Mouse (Mus musculus) CH12.LX (cell line): ENCODE results near the gene BC052040. TPM values are rescaled to one million over a fixed set of nuclear protein-coding genes. Genes with fewer than 3 reads are reported as not detected.

ENCODE experiments used
- DNase-seq: peaks from one replicate; pipeline ENCODE4 v3.0.0-alpha.2; 2013; ENCODE audit errors: extremely low read depth
- H3K27ac ChIP-seq: 2 replicates; pipeline ENCODE4 v1.5.1; 2012; ENCODE audit warnings: low read depth, mild to moderate bottlenecking, control low read depth, moderate library complexity; ENCODE audit not compliant: insufficient read depth
- H3K27me3 ChIP-seq: replicated peaks from 2 replicates; pipeline ENCODE3; 2012; ENCODE audit warnings: inconsistent platforms
- H3K36me3 ChIP-seq, 2 experiments: replicated peaks in 1 of 2; 2 replicates each; pipeline versions ENCODE3 to v1.6.1; 2012; ENCODE audit warnings: inconsistent platforms in 1 of 2, low read length in 1 of 2, mild to moderate bottlenecking in 1 of 2, mixed read lengths in 1 of 2, moderate library complexity in 1 of 2; ENCODE audit not compliant: control insufficient read depth in 1 of 2, insufficient read depth in 1 of 2
- H3K4me1 ChIP-seq, 2 experiments: 2 replicates each; pipeline ENCODE4 v1.6.1; 2012; ENCODE audit warnings: inconsistent platforms in 1 of 2, moderate library complexity in 1 of 2; ENCODE audit not compliant: insufficient read depth in 2 of 2, control insufficient read depth in 1 of 2
- H3K4me2 ChIP-seq: 2 replicates; pipeline ENCODE4 v1.6.1; 2012; ENCODE audit warnings: low read depth, mild to moderate bottlenecking, control low read depth; ENCODE audit not compliant: poor library complexity, insufficient read depth, severe bottlenecking
- H3K4me3 ChIP-seq, 3 experiments: fragments of 150-350 bp in 1 of 3; sonication (generic) in 1 of 3; replicated peaks in 1 of 3; 2 replicates each; pipeline versions ENCODE3 to v1.5.1; 2011 to 2012; ENCODE audit warnings: low read depth in 2 of 3, low read length in 2 of 3, mild to moderate bottlenecking in 2 of 3, moderate library complexity in 2 of 3, control low read depth in 1 of 3, improper control_type of control experiment in 1 of 3, inconsistent platforms in 1 of 3, mixed read lengths in 1 of 3; ENCODE audit not compliant: poor library complexity in 1 of 3
- H3K79me2 ChIP-seq: replicated peaks from 2 replicates; pipeline ENCODE4 v1.6.1; 2012; ENCODE audit warnings: mild to moderate bottlenecking, moderate library complexity; ENCODE audit not compliant: control insufficient read depth, poor library complexity, insufficient read depth, severe bottlenecking; ENCODE audit errors: extremely low read depth
- H3K9ac ChIP-seq: 2 replicates; pipeline ENCODE4 v1.6.1; 2012; ENCODE audit warnings: low read depth, mild to moderate bottlenecking, control low read depth, moderate library complexity; ENCODE audit not compliant: insufficient read depth
- H3K9me3 ChIP-seq: replicated peaks from 2 replicates; pipeline ENCODE3; 2012; ENCODE audit warnings: low read length, inconsistent platforms, mixed read lengths
- BHLHE40 ChIP-seq: IDR thresholded peaks from 2 replicates; pipeline ENCODE4 v1.6.1; 2011; ENCODE audit warnings: mild to moderate bottlenecking, low read depth, low read length, improper control_type of control experiment
- CTCF ChIP-seq, 2 experiments: IDR thresholded peaks in 1 of 2; conservative IDR thresholded peaks in 1 of 2; 2 replicates each; pipeline ENCODE4 v1.5.1; 2011 to 2012; ENCODE audit warnings: low read depth in 2 of 2, low read length in 2 of 2, improper control_type of control experiment in 1 of 2, inconsistent platforms in 1 of 2, mild to moderate bottlenecking in 1 of 2, moderate library complexity in 1 of 2
- E2F4 ChIP-seq: IDR thresholded peaks from 2 replicates; pipeline ENCODE4 v1.6.1; 2011; ENCODE audit warnings: low read depth, low read length, improper control_type of control experiment; ENCODE audit not compliant: insufficient replicate concordance
- ETS1 ChIP-seq: conservative IDR thresholded peaks from 2 replicates; pipeline ENCODE4 v1.6.1; 2012; ENCODE audit warnings: low read depth, mild to moderate bottlenecking, inconsistent platforms, low read length, improper control_type of control experiment, moderate library complexity
- GABPA ChIP-seq: IDR thresholded peaks from 2 replicates; pipeline ENCODE4 v1.6.1; 2012; ENCODE audit warnings: low read depth, low read length, improper control_type of control experiment, inconsistent platforms; ENCODE audit not compliant: insufficient replicate concordance
- HCFC1 ChIP-seq: IDR thresholded peaks from 2 replicates; pipeline ENCODE4 v1.6.1; 2012; ENCODE audit warnings: low read depth, mild to moderate bottlenecking, inconsistent platforms, low read length, improper control_type of control experiment
- IRF4 ChIP-seq: IDR thresholded peaks from 2 replicates; pipeline ENCODE4 v1.6.1; 2014; ENCODE audit warnings: low read depth, mild to moderate bottlenecking, inconsistent platforms, low read length, improper control_type of control experiment
- JUN ChIP-seq: IDR thresholded peaks from 2 replicates; pipeline ENCODE4 v1.6.1; 2011; ENCODE audit warnings: low read depth, mild to moderate bottlenecking, low read length, improper control_type of control experiment, moderate library complexity; ENCODE audit not compliant: insufficient read depth
- KAT2A ChIP-seq: IDR thresholded peaks from 2 replicates; pipeline ENCODE4 v1.6.1; 2012; ENCODE audit warnings: low read length, improper control_type of control experiment, inconsistent platforms; ENCODE audit not compliant: insufficient replicate concordance
- MAX ChIP-seq: IDR thresholded peaks from 2 replicates; pipeline ENCODE4 v1.6.1; 2011; ENCODE audit warnings: low read length, improper control_type of control experiment
- MEF2A ChIP-seq: IDR thresholded peaks from 2 replicates; pipeline ENCODE4 v1.6.1; 2014; ENCODE audit warnings: low read depth, mild to moderate bottlenecking, inconsistent platforms, low read length, improper control_type of control experiment, borderline replicate concordance
- MXI1 ChIP-seq: IDR thresholded peaks from 2 replicates; pipeline ENCODE4 v1.6.1; 2011; ENCODE audit warnings: mild to moderate bottlenecking, low read depth, low read length, improper control_type of control experiment
- MYC ChIP-seq: IDR thresholded peaks from 2 replicates; pipeline ENCODE4 v1.6.1; 2011; ENCODE audit warnings: low read depth, mild to moderate bottlenecking, improper control_type of control experiment, low read length
- NELFE ChIP-seq: IDR thresholded peaks from 2 replicates; pipeline ENCODE4 v1.6.1; 2011; ENCODE audit warnings: low read depth, low read length, improper control_type of control experiment
- PAX5 ChIP-seq: IDR thresholded peaks from 2 replicates; pipeline ENCODE4 v1.6.1; 2012; ENCODE audit warnings: low read length, inconsistent platforms, mixed read lengths
- POLR2A ChIP-seq: IDR thresholded peaks from 2 replicates; pipeline ENCODE4 v1.6.1; 2011; ENCODE audit warnings: low read depth, mild to moderate bottlenecking, improper control_type of control experiment, low read length
- POLR2AphosphoS2 ChIP-seq: IDR thresholded peaks from 2 replicates; pipeline ENCODE4 v1.6.1; 2011; ENCODE audit warnings: low read depth, low read length, improper control_type of control experiment
- RAD21 ChIP-seq: IDR thresholded peaks from 2 replicates; pipeline ENCODE4 v1.6.1; 2011; ENCODE audit warnings: low read depth, mild to moderate bottlenecking, low read length, improper control_type of control experiment, moderate library complexity
- RCOR1 ChIP-seq: conservative IDR thresholded peaks from 2 replicates; pipeline ENCODE4 v1.6.1; 2012; ENCODE audit warnings: low read depth, mild to moderate bottlenecking, inconsistent platforms, low read length, improper control_type of control experiment
- SMC3 ChIP-seq: IDR thresholded peaks from 2 replicates; pipeline ENCODE4 v1.6.1; 2011; ENCODE audit warnings: low read depth, low read length, improper control_type of control experiment
- TBP ChIP-seq: conservative IDR thresholded peaks from 2 replicates; pipeline ENCODE4 v1.6.1; 2011; ENCODE audit warnings: low read depth, low read length, improper control_type of control experiment
- USF2 ChIP-seq: conservative IDR thresholded peaks from 2 replicates; pipeline ENCODE4 v1.6.1; 2011; ENCODE audit warnings: low read depth, low read length, improper control_type of control experiment
- ZKSCAN1 ChIP-seq: IDR thresholded peaks from 2 replicates; pipeline ENCODE4 v1.6.1; 2012; ENCODE audit warnings: low read depth, inconsistent platforms, low read length, improper control_type of control experiment, borderline replicate concordance
- ZMIZ1 ChIP-seq: IDR thresholded peaks from 2 replicates; pipeline ENCODE4 v1.6.1; 2012; ENCODE audit warnings: low read depth, mild to moderate bottlenecking, inconsistent platforms, low read length, improper control_type of control experiment
- dilution Hi-C: fragments of 300-500 bp; cut with MboI; formaldehyde crosslinking; loops from 2 replicates; pipeline ENCODE4 v1.14.3; 2020; ENCODE audit warnings: low sequenced_read_pairs; ENCODE audit not compliant: extremely low pct_unique_long_range_greater_than_20kb, extremely low pct_ligation_motif_present
- in situ Hi-C: fragments of 300-500 bp; cut with MboI; formaldehyde crosslinking; loops from 3 replicates; pipeline ENCODE4 v1.14.3; 2019; ENCODE audit warnings: low sequenced_read_pairs, low pct_ligation_motif_present, low pct_unique_long_range_greater_than_20kb, mixed read lengths
- polyA plus RNA-seq: library from polyadenylated mRNA; unstranded; fragments of >175 nt; gene quantifications from 2 replicates; pipeline ENCODE4 v1.2.1, GENCODE M21; 2012; ENCODE audit warnings: low read depth; ENCODE audit not compliant: insufficient read length
- total RNA-seq, 2 experiments: library from RNA; depleted of rRNA; stranded (reverse); fragments of 300-350 nt in 1 of 2; fragments of >200 nt in 1 of 2; gene quantifications; 2 replicates each; pipeline ENCODE4 v1.2.3; 2012 to 2014

BC052040 gene
- total and polyA plus RNA-seq, 3 experiments = 5.9 to 16.5 (median 6.5) TPM

GRCm38 (mm10) chr2:115724726-115725125 lies 143.2 kb downstream of the BC052040 start:
- H3K36me3 ChIP-seq = peaks cover 0 to 21% of the 10 kb centered on the region in 2 experiments
- H3K27me3 ChIP-seq = no peaks in the 10 kb centered on the region
- H3K9ac ChIP-seq = no peak overlapping the region
- no peak overlapping the region for H3K4me3 ChIP-seq
- dilution Hi-C loops (no loop called here), in situ Hi-C loops (no loop called here)
- TF ChIP-seq POLR2A = no peak
- TF ChIP-seq GABPA = no peak
- no peak for TF ChIP-seq ZKSCAN1
- no peak for TF ChIP-seq RAD21
- TF ChIP-seq POLR2AphosphoS2 = no peak
- TF ChIP-seq NELFE = no peak
- no peak for TF ChIP-seq ETS1
- no peak for TF ChIP-seq PAX5
- no peak for TF ChIP-seq HCFC1
- TF ChIP-seq KAT2A = no peak
- TF ChIP-seq MXI1 = no peak
- TF ChIP-seq SMC3 = no peak
- TF ChIP-seq TBP = no peak
- TF ChIP-seq MEF2A = no peak
- no peak for TF ChIP-seq MYC
- TF ChIP-seq USF2 = no peak
- no peak for TF ChIP-seq MAX
- H3K27ac ChIP-seq = no peak overlapping the region
- H3K4me1 ChIP-seq = 0 out of 4 replicates have a peak, but pooled peaks cover 0 to 2% of the 10 kb centered on the region in 2 experiments
- H3K4me2 ChIP-seq = no peak overlapping the region
- peaks cover 5% of the 10 kb centered on the region for H3K9me3 ChIP-seq
- no peak for DNase-seq
- H3K79me2 ChIP-seq = no peaks in the 10 kb centered on the region

GRCm38 (mm10) chr2:115725503-115725902 lies 144.0 kb downstream of the BC052040 start:
- H3K79me2 ChIP-seq = no peaks in the 10 kb centered on the region
- H3K9ac ChIP-seq = no peak overlapping the region
- DNase-seq = no peak
- no peak overlapping the region for H3K4me2 ChIP-seq
- H3K4me3 ChIP-seq = no peak overlapping the region
- peaks cover 0 to 28% of the 10 kb centered on the region in 2 experiments for H3K36me3 ChIP-seq
- H3K27ac ChIP-seq = no peak overlapping the region
- TF ChIP-seq USF2 (no peak), E2F4 (no peak), NELFE (no peak), IRF4 (no peak), ZMIZ1 (no peak), JUN (no peak), RCOR1 (no peak), BHLHE40 (no peak), CTCF (conservative IDR thresholded peaks at IDR 0.05 in 1 of 2, IDR thresholded peaks at IDR 0.05 in 1 of 2; ENCODE audit: low read depth in 2 of 2, low read length in 2 of 2) (no peak), ZKSCAN1 (no peak)
- H3K4me1 ChIP-seq = 0 out of 4 replicates have a peak, but pooled peaks cover 0 to 2% of the 10 kb centered on the region in 2 experiments
- in situ Hi-C loops (no loop called here), dilution Hi-C loops (no loop called here)
- H3K27me3 ChIP-seq = no peaks in the 10 kb centered on the region
- peaks cover 3% of the 10 kb centered on the region for H3K9me3 ChIP-seq
